Mouse (Mus musculus): Measurements from ENCODE around the gene Skap1.

DNA sequence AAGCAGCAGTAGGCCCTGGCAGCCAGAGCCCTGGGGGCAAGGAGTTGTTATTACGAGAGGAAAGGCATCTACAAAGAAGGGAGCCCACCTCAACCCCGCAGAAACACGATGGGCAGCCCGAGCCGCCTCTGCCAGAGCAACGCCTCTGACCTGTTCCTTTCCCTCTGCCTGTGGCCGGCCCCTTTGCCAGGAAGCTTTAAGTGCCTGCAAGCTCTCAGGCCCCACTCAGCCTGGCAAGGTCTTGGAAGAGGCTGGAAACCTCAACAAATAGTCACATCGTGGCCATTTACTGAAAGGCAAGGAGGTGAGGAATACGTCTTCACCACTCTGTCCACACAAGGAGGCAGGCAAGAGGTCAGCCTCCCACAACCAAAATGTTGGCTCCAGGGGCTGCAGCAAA lies 303.8 kb downstream of the Skap1 start:
- no peak for TF ChIP-seq CTCF (IDR thresholded peaks at IDR 0.05; ENCODE audit: low read depth)
- TF ChIP-seq EP300 (IDR thresholded peaks at IDR 0.05; ENCODE audit: low read depth) = no peak

Measured in heart, postnatal 0 days (tissue).